Mouse (Mus musculus) lung, postnatal 0 days (tissue): ENCODE data around the gene Ola1. TPM values are rescaled to one million over a fixed set of nuclear protein-coding genes. Genes with fewer than 3 reads are reported as not detected.

ENCODE experiments used
- ATAC-seq: fragments of 200-750 bp; cut with Nextera tagmentation; 2 replicates; pipeline ENCODE4 v1.8.0; 2017; ENCODE audit warnings: moderate library complexity
- DNase-seq: peaks from one replicate; pipeline ENCODE4 v3.0.0-alpha.2; 2016; ENCODE audit warnings: low spot score
- H3K27ac ChIP-seq: fragments of 300-500 bp; sonication (generic); 2 replicates; pipeline ENCODE4 v1.5.1; 2014; ENCODE audit warnings: antibody characterized with exemption, mild to moderate bottlenecking, low read length, mixed read lengths
- H3K27me3 ChIP-seq: fragments of 300-500 bp; sonication (generic); replicated peaks from 2 replicates; pipeline ENCODE4 v1.6.1; 2014; ENCODE audit warnings: low read length, mixed read lengths; ENCODE audit not compliant: insufficient read depth
- H3K36me3 ChIP-seq: fragments of 300-500 bp; sonication (generic); 2 replicates; pipeline ENCODE4 v1.6.1; 2014; ENCODE audit warnings: low read length, mixed read lengths; ENCODE audit not compliant: insufficient read depth
- H3K4me1 ChIP-seq: fragments of 300-500 bp; sonication (generic); 2 replicates; pipeline ENCODE4 v1.6.1; 2014; ENCODE audit warnings: antibody characterized with exemption, low read depth, low read length, mixed read lengths; ENCODE audit not compliant: insufficient read depth
- H3K4me2 ChIP-seq: fragments of 300-500 bp; sonication (generic); replicated peaks from 2 replicates; pipeline ENCODE4 v1.6.1; 2014; ENCODE audit warnings: low read depth, mild to moderate bottlenecking, low read length, moderate library complexity, mixed read lengths
- H3K4me3 ChIP-seq: fragments of 300-500 bp; sonication (generic); 2 replicates; pipeline ENCODE4 v1.5.1; 2014; ENCODE audit warnings: low read depth, low read length
- H3K9ac ChIP-seq: fragments of 300-500 bp; sonication (generic); replicated peaks from 2 replicates; pipeline ENCODE4 v1.6.1; 2014; ENCODE audit warnings: low read depth, mild to moderate bottlenecking
- H3K9me3 ChIP-seq: fragments of 300-500 bp; sonication (generic); 2 replicates; pipeline ENCODE4 v1.6.1; 2016; ENCODE audit warnings: low read length, mixed read lengths
- CTCF ChIP-seq: IDR thresholded peaks from 2 replicates; pipeline ENCODE4 v1.5.1; 2016; ENCODE audit warnings: antibody characterized with exemption, mild to moderate bottlenecking
- EP300 ChIP-seq: IDR thresholded peaks from 2 replicates; pipeline ENCODE4 v1.6.1; 2016; ENCODE audit warnings: antibody characterized with exemption, mild to moderate bottlenecking, control low read depth
- WGBS: fragments of 180-500 bp; shearing (Covaris S2); extraction: QIAGEN DNeasy Blood & Tissue Kit; methylation state at CpG from one replicate; pipeline ENCODE4 v1.1.7; 2014; 5-methylcytosine and 5-hydroxymethylcytosine counted together
- polyA plus RNA-seq: library from polyadenylated mRNA; unstranded; fragments of >200 nt; fragmentation: Nextera tagmentation; extraction: Ambion mirVana; gene quantifications from 2 replicates; pipeline ENCODE4 v1.2.1, GENCODE M21; 2015

Ola1 gene
- polyA plus RNA-seq, 1 experiment from 2014 or later: 30.6 TPM

DNA sequence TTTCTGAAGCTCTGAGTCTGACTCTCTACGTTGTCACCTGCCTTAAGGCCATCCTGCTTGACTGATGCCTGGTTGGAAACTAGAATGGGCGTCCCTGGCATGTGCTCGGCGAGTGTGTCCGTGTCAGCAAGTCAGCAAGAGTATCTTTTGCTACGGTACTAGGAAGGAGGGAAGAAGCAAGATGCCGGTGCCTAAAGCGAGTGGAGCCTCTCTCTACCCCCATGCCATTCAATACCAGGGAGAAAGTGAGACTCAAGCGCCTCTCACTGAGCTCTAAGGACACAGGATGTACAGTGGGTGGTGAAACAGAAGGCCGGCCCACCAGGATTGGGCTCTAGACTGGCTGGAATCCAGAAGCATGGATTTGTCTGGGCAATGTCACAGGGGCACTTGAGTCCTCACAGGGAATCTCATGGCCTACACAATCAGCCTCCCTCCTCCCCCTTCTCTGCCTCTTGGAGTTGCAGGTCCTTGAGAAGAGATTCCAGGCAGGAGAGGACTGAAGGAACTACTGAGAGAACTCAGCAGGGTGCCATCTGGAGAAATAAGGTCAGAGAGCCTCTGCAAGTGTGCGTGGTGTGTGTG, 46.0 kb upstream of the Ola1 start:
- H3K9ac ChIP-seq: no peak overlapping the region
- H3K4me2 ChIP-seq: peak overlapping the region; percentile 54; the same call in 1 of the 2 replicates
- H3K27me3 ChIP-seq: peaks cover 43% of the 10 kb centered on the region
- H3K9me3 ChIP-seq: no peaks in the 10 kb centered on the region
- DNase-seq: no peak
- no peaks in the 10 kb centered on the region for H3K36me3 ChIP-seq
- no peak for TF ChIP-seq EP300
- TF ChIP-seq CTCF: no peak
- H3K4me1 ChIP-seq: peaks cover 12% of the 10 kb centered on the region; the same call in 1 of the 2 replicates
- 5% methylated on average over 10 of the region's 11 CpGs for WGBS
- peak overlapping the region; percentile 12; the same call in 1 of the 2 replicates for H3K4me3 ChIP-seq
- no peak for ATAC-seq
- no peak overlapping the region for H3K27ac ChIP-seq

DNA sequence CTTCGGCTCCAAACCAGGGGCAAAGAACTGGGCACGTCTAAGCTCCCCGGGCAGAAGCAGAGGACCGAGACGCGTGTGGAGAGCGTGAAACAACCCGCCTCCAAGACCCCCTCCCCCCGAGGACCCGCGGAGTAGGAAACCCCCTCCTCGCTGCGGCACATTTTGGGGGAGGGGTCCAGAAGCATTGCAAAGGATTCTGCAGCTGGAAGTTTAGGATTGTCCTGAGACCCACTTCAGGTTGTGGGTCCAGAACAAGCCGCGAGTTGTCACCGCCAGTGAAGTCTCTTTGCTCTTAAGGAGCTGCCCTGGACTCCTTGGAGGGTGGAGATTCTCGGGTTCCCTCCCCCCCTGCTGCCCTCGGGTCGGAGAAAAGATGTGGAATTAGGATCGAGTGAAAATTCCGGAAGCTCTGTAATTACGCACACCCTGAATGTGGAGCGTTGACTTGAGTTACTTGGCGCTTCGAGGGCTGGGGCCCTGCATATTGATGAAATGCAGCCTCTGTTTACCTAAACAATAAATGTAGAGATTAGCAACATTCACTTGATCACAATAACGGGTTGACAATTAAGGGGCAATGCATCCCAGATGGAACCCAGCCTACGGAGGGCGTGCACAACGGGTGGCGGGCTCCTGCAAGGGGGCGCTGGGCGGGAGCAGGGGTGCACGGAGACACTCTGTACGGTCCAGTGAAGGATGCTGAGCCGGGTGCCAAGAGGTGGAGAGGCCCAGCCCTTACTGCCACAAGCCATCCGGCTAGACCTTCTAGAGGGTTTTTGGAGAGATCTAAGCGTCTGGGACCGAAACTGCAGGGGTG, 45.3 kb upstream of the Ola1 start:
- ATAC-seq (peak; percentile 40; the same call in 1 of the 2 replicates), DNase-seq (peak; percentile 57)
- Histone ChIP-seq H3K4me2 (peak overlapping the region; percentile 54), H3K4me1 (peaks cover 12% of the 10 kb centered on the region; the same call in 1 of the 2 replicates), H3K4me3 (peak overlapping the region; percentile 26), H3K36me3 (no peaks in the 10 kb centered on the region), H3K9me3 (no peaks in the 10 kb centered on the region), H3K27me3 (peaks cover 41% of the 10 kb centered on the region), H3K9ac (no peak overlapping the region), H3K27ac (no peak overlapping the region)
- WGBS: under 1% methylated on average over 38 of the region's 38 CpGs
- no peak for TF ChIP-seq CTCF
- TF ChIP-seq EP300: no peak

DNA sequence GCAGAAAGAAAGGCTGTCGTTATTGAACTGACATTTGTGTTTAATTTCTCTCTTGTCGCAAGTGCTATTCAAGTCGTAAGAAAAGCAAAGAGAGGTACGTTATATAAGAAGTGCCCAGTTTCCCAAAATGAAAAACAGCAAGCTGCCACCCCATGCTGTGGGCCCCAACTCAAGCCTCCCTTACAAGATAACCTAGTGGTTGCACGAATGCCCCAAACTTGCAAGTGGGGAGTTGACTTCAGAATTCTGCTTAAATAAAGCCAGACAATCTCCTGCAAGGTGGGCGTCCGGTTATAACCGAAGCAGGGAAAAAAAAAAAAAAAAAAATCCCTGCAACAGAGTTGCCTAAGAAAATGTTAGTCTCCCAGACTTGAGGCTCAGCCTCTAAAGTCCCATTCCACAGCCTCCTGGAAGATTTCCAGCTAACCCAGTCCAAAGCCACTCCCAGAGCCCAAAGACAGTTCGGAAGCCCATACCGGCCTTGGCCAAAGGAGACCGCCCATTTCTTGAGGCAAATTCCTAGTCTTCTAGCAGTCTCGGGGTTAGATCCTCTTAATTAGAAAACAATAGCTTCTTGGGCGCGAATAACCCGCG, 44.5 kb upstream of the Ola1 start:
- Histone ChIP-seq H3K9ac (no peak overlapping the region), H3K4me1 (peaks cover 12% of the 10 kb centered on the region; the same call in 1 of the 2 replicates), H3K27me3 (peaks cover 38% of the 10 kb centered on the region), H3K4me2 (peak overlapping the region; percentile 54), H3K27ac (no peak overlapping the region), H3K4me3 (peak overlapping the region; percentile 26), H3K9me3 (no peaks in the 10 kb centered on the region), H3K36me3 (no peaks in the 10 kb centered on the region)
- WGBS: 9% methylated on average over 16 of the region's 16 CpGs
- DNase-seq: peak; percentile 52
- TF ChIP-seq CTCF: no peak
- TF ChIP-seq EP300: no peak
- ATAC-seq: no peak

DNA sequence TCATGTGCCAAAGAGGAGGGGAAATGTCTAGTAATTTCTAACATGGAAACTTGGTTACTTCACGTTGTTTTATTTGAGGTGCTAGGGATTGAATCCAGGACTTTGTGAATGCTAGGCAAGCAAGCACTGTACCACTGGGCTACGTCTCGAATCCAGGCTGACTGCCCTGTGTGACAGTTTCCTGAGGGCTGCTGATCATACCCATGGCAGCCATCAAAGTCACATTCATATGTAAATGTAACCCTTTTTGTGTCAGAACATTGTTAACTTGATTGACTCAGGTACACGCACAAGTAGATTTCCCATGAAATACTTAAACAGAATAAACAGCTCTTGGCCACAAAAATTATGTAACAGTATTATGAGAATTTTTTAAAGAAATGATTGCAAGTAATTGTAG, 30.0 kb upstream of the Ola1 start:
- ATAC-seq (no peak), DNase-seq (no peak)
- Histone ChIP-seq H3K4me2 (no peak overlapping the region), H3K36me3 (no peaks in the 10 kb centered on the region), H3K27me3 (no peaks in the 10 kb centered on the region), H3K4me1 (no peaks in the 10 kb centered on the region), H3K4me3 (no peak overlapping the region), H3K9me3 (no peaks in the 10 kb centered on the region), H3K9ac (no peak overlapping the region), H3K27ac (no peak overlapping the region)
- 77% methylated on average over 4 of the region's 4 CpGs for WGBS
- TF ChIP-seq CTCF: no peak
- TF ChIP-seq EP300: no peak

DNA sequence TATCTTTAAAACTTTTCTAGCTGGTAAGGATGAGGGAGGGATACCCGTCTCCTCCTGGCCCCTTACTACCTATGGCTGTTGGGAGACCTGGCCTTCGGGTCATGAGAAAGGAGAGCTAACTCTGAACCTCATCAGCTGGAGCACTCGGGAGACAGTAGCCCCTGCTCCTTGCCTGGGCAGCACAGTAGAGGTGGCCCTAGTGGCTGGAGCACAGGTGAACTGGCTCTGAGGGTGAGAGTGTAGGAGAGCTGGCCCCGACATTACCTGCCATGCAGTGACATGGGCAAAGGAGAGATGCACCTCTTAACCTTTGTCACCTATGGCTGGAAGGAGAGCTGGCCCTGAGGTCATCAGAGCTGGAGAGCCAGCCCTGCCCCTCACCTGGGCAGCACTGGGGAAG, 22.6 kb upstream of the Ola1 start:
- Histone ChIP-seq H3K4me1 (no peaks in the 10 kb centered on the region), H3K4me2 (no peak overlapping the region), H3K27me3 (no peaks in the 10 kb centered on the region), H3K9me3 (no peaks in the 10 kb centered on the region), H3K4me3 (no peak overlapping the region), H3K27ac (no peak overlapping the region), H3K9ac (no peak overlapping the region), H3K36me3 (no peaks in the 10 kb centered on the region)
- ATAC-seq (no peak), DNase-seq (no peak)
- WGBS: 72% methylated on average over 4 of the region's 4 CpGs
- TF ChIP-seq CTCF (no peak), EP300 (no peak)

DNA sequence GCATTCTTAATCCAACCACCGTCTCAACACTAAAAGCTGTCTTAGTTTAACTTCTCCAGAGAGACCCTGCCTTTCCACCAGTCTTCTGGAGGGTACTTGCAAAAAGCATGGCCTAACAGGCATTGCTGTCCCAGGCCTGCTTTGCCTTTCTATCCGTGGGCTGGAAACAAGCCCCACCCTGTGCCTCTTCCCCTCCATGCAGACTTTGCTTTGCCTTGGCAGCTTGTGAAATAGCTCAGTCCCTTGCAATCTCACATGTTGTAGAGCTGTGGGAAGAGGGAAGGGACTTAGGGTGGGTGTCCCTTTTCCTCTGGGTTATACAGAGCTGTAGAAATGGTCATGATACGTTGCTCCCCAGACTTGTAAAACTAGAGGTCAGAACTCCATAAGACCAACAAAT, 12.4 kb upstream of the Ola1 start:
- DNase-seq: no peak
- H3K27ac ChIP-seq: no peak overlapping the region
- H3K27me3 ChIP-seq: no peaks in the 10 kb centered on the region
- ATAC-seq: no peak
- TF ChIP-seq EP300: no peak
- TF ChIP-seq CTCF: no peak
- no peaks in the 10 kb centered on the region for H3K9me3 ChIP-seq
- H3K4me3 ChIP-seq: no peak overlapping the region
- 53% methylated on average over 3 of the region's 3 CpGs for WGBS
- no peak overlapping the region for H3K9ac ChIP-seq
- no peak overlapping the region for H3K4me2 ChIP-seq
- H3K4me1 ChIP-seq: no peaks in the 10 kb centered on the region
- no peaks in the 10 kb centered on the region for H3K36me3 ChIP-seq
